Mouse (Mus musculus) splenic B cell, adult 2 months (primary cell): ENCODE data around the gene Angptl2.

Experiments
- DNase-seq: peaks from one replicate; pipeline ENCODE4 v3.0.0-alpha.2; 2011; ENCODE audit warnings: low read depth, low spot score
- H3K27me3 ChIP-seq: 2 replicates; pipeline ENCODE4 v1.6.1; 2012; ENCODE audit warnings: mild to moderate bottlenecking, low read length, moderate library complexity, mixed read lengths; ENCODE audit not compliant: control insufficient read depth, poor library complexity, insufficient read depth, severe bottlenecking
- H3K36me3 ChIP-seq: 2 replicates; pipeline ENCODE4 v1.6.1; 2012; ENCODE audit warnings: mild to moderate bottlenecking, low read length, moderate library complexity, mixed read lengths; ENCODE audit not compliant: control insufficient read depth, poor library complexity, insufficient read depth, severe bottlenecking

The Angptl2 gene

GRCm38 (mm10) chr2:33290491-33290890, 74.6 kb downstream of the Angptl2 start:
- DNase-seq: no peak
- Histone ChIP-seq H3K27me3 (no peaks in the 10 kb centered on the region), H3K36me3 (no peaks in the 10 kb centered on the region)

DNA sequence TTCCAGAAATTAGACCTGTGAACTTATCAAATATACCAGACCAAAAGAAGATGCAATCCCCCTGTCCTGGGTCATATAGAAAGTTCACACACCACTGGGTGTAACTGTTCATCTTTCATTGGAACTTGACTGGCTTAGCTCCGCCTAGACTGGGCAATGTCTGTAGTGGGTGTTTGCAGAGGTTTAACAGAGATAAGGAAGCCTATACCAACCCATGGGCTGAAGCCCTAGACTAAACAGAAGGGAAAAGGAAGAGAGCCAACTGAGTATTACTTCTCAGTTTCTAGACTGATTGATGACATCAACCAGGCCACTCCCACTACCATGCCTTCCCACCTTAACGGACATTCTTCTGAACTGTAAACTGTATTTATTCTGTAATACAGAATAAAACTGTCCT, 76.2 kb downstream of the Angptl2 start:
- H3K36me3 ChIP-seq: no peaks in the 10 kb centered on the region
- H3K27me3 ChIP-seq: no peaks in the 10 kb centered on the region
- no peak for DNase-seq

DNA sequence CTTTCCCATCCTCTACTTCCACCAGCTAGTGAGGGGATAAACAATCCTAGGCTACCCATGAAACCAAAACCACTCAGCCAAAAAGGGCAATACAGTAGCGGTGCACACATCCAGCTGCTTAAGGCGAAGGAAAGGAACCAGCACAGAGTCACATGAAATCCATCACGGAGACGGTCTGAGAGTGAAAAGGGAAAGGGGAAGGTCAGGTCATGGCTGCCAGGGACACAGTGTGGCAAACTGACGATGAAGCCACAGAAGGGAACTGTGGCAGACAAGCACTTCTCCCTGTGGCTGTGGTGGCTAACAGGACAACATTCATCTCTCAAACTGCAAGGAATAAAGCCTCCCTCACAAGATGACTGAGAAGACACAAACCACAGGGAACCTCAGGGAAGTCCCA, 79.2 kb downstream of the Angptl2 start:
- H3K27me3 ChIP-seq: no peaks in the 10 kb centered on the region

More for the DNA sequence above, 79.2 kb downstream of the Angptl2 start:
- no peaks in the 10 kb centered on the region for H3K36me3 ChIP-seq
- DNase-seq: no peak
